Mouse (Mus musculus) stomach, postnatal 0 days (tissue): ENCODE measurements around the gene Rab27a.
A peak's percentile ranks its signal among the peaks of the same experiment; 100 is the strongest.

Experiments used
- CTCF ChIP-seq: IDR thresholded peaks from 2 replicates; pipeline ENCODE4 v1.5.1; 2016; ENCODE audit warnings: antibody characterized with exemption, low read depth, mild to moderate bottlenecking, moderate library complexity
- EP300 ChIP-seq: optimal IDR thresholded peaks from 2 replicates; pipeline ENCODE3; 2016; ENCODE audit warnings: antibody characterized with exemption

- no peak for TF ChIP-seq CTCF
- peak; percentile 32 for TF ChIP-seq EP300
Measured at GRCm38 (mm10) chr9:73068230-73068679, 23.6 kb downstream of the Rab27a start.
